Mouse (Mus musculus) C2C12 (cell line): ENCODE results near the gene Lrp2bp.

Experiments
- CEBPB ChIP-seq: IDR thresholded peaks from one replicate; pipeline ENCODE4 v1.6.1; 2011; ENCODE audit warnings: low read depth, mild to moderate bottlenecking, control low read depth, moderate library complexity
- CTCF ChIP-seq: IDR thresholded peaks from one replicate; pipeline ENCODE4 v1.5.1; 2011; ENCODE audit not compliant: control insufficient read depth, insufficient read depth, insufficient read length
- MAX ChIP-seq: IDR thresholded peaks from one replicate; pipeline ENCODE4 v1.6.1; 2011; ENCODE audit warnings: mild to moderate bottlenecking, control low read depth
- MYOD1 ChIP-seq: IDR thresholded peaks from one replicate; pipeline ENCODE4 v1.6.1; 2011; ENCODE audit warnings: low read depth; ENCODE audit not compliant: control insufficient read depth, insufficient read length
- USF1 ChIP-seq: IDR thresholded peaks from one replicate; pipeline ENCODE4 v1.6.1; 2011; ENCODE audit warnings: low read depth, mild to moderate bottlenecking, control low read depth, moderate library complexity

- TF ChIP-seq CTCF (no peak), USF1 (no peak), CEBPB (no peak), MYOD1 (no peak), MAX (no peak)
These were observed 23.7 kb downstream of the Lrp2bp start for GRCm38 (mm10) chr8:46022758-46023157.
